Mouse (Mus musculus) brown adipose tissue, adult 24 weeks (tissue): ENCODE measurements around the gene Kansl1l. TPM values are rescaled to one million over a fixed set of nuclear protein-coding genes. Genes with fewer than 3 reads are reported as not detected.

Experiments used
- H3K27ac ChIP-seq: fragments of 200-500 bp; replicated peaks from 2 replicates; pipeline ENCODE4 v1.5.1; 2012; ENCODE audit warnings: low read depth, mild to moderate bottlenecking, low read length
- H3K4me1 ChIP-seq: fragments of 200-500 bp; 2 replicates; pipeline ENCODE4 v1.6.1; 2012; ENCODE audit warnings: low read length, mixed read lengths; ENCODE audit not compliant: control insufficient read depth, insufficient read depth, insufficient read length
- H3K4me3 ChIP-seq: fragments of 200-500 bp; 2 replicates; pipeline ENCODE4 v1.5.1; 2012; ENCODE audit warnings: low read depth, mild to moderate bottlenecking, low read length, moderate library complexity; ENCODE audit not compliant: insufficient read depth
- polyA plus RNA-seq: library from polyadenylated mRNA; stranded (reverse); fragments of >200 nt; gene quantifications from 2 replicates; pipeline ENCODE4 v1.2.4, GENCODE M21; 2012; ENCODE audit not compliant: missing spikeins, insufficient read depth, insufficient read length

Kansl1l gene
- polyA plus RNA-seq, 1 experiment, result 12.4 TPM

GRCm38 (mm10) chr1:66832636-66833165, 15.3 kb upstream of the Kansl1l start:
- Histone ChIP-seq H3K4me3 (no peak overlapping the region), H3K27ac (no peak overlapping the region), H3K4me1 (no peaks in the 10 kb centered on the region)

DNA sequence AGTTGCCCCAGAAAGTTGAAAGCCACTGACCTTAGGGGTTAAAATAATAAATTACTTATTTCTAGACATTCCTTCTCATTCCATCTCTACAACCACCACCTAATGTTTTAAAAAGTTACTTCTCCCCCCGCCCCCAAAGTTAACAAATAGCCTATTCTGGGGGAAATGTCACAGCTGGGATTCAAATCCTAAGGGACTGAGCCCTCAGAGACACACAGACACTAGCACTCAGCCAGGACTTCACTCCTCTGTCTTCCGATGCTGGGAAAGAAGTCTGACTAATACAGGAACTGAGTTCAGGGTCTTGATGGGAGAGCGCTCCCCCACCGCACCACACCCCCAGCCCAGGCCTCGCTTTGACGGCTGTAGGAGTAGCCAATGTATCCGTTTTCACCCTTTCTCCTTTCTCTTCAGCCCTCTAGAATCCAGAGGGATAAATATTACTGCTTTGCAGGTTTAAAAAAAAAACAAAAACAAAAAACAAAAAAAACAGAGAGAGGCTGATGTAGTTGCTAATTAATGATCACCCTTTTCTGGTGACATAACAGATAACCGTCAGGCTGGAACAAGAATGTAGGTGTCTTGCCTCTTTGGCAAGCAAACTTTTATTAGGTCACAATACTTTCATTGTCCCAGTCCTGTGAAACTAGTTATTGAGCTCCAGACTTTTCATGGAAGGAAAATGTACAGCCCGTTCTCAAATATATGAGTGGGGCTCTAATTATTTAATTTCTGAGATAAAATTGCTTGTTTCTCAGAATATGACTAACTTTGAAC, 14.7 kb upstream of the Kansl1l start:
- Histone ChIP-seq H3K4me1 (no peaks in the 10 kb centered on the region), H3K27ac (no peak overlapping the region), H3K4me3 (no peak overlapping the region)

GRCm38 (mm10) chr1:66829400-66830080, 12.2 kb upstream of the Kansl1l start:
- Histone ChIP-seq H3K27ac (no peak overlapping the region), H3K4me3 (no peak overlapping the region), H3K4me1 (no peaks in the 10 kb centered on the region)

- no peak overlapping the region for H3K27ac ChIP-seq
- no peak overlapping the region for H3K4me3 ChIP-seq
- H3K4me1 ChIP-seq, result no peaks in the 10 kb centered on the region
These were observed 4.6 kb upstream of the Kansl1l start for GRCm38 (mm10) chr1:66821966-66822365.

DNA sequence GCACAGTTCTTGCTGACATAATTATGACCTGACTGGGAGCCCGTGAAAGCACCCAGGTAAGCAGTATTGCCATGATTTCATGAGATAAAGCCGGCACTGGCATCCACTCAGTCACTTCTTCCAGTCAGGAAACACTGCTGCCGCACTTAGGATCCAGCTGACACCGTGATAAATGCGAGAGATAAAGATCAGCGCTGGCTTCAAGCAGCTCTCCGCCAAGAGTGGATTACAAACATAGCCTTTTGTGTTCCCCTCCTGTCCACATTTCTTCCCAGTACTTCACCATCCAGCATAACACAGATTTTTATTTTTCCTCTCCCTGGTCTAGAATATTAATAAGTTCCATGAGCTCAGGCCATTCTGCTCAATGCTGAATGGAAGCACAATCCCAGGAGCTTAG, 2.9 kb upstream of the Kansl1l start:
- Histone ChIP-seq H3K27ac (no peak overlapping the region), H3K4me1 (no peaks in the 10 kb centered on the region), H3K4me3 (no peak overlapping the region)

DNA sequence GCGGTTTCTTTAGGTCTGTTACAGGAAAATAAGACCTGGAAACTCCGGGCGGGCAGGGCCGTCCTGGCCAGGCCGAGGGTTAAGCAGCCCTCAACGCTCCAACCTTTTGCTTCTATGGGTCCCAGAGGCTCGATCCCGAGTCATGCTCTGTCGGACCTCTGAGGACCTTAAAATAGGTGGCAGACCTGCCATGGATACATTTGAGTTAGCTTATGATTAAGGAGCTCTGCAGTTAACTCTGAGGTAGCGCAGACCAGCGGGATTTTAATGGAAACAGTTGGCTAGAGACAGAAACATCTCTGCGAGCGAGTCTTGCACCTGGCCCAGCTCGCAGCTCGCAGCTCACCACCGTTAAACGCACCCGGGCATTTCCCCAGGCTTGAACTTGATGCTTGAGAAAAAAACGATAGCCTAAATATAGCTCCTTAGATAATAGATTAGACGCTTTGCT, 528 bp upstream of the Kansl1l start:
- H3K27ac ChIP-seq, result 0 out of 2 replicates have a peak overlapping the region, but pooled peaks have one; percentile 32

DNA sequence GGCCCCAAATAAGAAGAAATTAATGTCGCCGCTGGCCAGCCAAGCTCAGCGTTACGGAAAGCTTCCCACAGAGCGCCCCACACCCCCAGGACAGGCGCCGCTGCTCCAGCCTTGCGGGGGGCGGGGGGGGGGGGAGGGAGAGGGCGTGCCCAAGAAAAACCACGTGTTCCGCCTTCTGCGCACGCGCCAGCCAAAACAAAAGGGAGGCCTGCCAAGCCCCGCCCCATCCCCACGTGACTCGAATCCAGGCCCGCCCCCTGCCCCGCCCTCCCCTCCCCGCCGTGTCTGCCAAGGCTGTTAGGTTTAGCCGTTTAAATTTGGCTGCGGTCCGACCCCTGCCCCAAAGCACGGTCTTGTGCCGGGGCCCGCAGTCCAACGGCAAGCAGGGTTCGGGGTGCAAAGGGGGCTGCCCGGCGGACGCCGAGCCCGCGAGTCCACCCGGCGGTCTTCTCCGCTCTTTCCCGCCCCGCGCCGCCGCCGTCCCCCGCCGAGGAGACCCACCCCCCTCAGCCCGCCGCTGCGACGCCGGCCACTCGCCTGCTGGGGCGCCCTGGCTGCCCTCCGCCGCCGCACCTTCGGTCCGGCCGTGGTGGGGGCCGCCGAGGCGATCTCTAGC, 417 bp downstream of the Kansl1l start:
- H3K27ac ChIP-seq, result peak overlapping the region; percentile 98
- H3K4me3 ChIP-seq, result peak overlapping the region; percentile 92
- H3K4me1 ChIP-seq, result no peaks in the 10 kb centered on the region; the same call in 1 of the 2 replicates

More for the DNA sequence above, 528 bp upstream of the Kansl1l start:
- Histone ChIP-seq H3K4me1 (no peaks in the 10 kb centered on the region; the same call in 1 of the 2 replicates), H3K4me3 (peak overlapping the region; percentile 97)

- no peaks in the 10 kb centered on the region; the same call in 1 of the 2 replicates for H3K4me1 ChIP-seq
- peak overlapping the region; percentile 92 for H3K4me3 ChIP-seq
- peak overlapping the region; percentile 98 for H3K27ac ChIP-seq
These were observed 1.2 kb downstream of the Kansl1l start for GRCm38 (mm10) chr1:66815941-66816777.

DNA sequence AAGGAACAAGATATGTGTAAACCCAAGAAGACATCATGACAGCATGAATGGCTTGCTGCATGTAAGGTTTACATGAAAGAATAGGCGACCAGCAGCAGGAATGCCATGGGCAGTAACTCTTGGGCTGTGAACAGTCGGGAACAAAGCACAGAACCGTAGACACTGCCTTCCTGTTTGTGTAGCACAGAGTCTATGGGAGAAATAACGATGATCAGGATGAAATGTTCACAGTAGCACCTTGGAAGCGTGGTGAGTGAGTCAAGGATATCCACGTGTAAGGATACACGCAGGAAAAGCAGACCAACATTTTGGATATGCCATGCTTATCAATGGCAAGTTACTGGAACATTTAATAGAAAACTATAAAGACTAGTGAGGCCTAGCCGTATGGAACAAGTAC, 2.6 kb downstream of the Kansl1l start:
- peak overlapping the region; percentile 24 for H3K27ac ChIP-seq
- H3K4me3 ChIP-seq, result peak overlapping the region; percentile 9; the same call in 1 of the 2 replicates
- H3K4me1 ChIP-seq, result no peaks in the 10 kb centered on the region; the same call in 1 of the 2 replicates

DNA sequence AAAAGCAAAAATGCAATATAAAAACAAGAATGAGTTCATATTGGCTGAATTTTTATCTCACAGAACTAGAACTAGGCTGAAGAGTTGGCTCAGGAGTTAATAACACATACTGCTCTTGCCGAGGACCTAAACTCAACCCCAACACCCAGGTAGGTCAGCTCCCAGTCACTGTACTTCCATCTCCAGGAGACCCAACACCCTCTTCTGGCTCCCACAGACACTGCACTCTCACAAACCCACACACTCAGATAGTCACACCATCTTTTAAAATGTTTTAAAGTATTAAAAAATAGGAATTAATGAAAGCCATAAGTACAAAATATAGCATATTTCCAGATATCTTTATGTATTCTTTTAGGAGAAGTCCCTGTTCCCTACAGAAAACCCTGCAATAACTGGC, 4.2 kb downstream of the Kansl1l start:
- Histone ChIP-seq H3K4me3 (no peak overlapping the region), H3K27ac (no peak overlapping the region), H3K4me1 (no peaks in the 10 kb centered on the region; the same call in 1 of the 2 replicates)

DNA sequence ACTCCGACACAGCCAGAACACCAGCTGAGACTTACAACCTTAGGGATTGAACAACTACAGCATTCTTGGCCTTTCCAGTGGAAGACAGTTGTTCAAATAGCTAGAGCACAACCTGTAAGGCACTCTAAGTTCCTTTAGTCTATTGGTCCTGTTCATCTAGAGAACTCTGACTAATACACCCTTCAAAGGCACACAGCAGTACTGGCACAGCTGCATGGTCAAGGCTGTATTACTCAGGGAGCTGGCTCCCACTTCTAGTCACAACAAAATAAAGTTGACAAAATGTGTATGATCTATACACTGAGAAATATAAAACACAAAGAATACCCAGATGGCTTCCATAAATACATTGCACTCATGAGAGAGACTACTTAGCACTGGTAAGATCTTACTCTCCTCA, 10.5 kb downstream of the Kansl1l start:
- no peak overlapping the region for H3K4me3 ChIP-seq
- no peak overlapping the region for H3K27ac ChIP-seq
- no peaks in the 10 kb centered on the region for H3K4me1 ChIP-seq

GRCm38 (mm10) chr1:66805408-66805807, 12.0 kb downstream of the Kansl1l start:
- Histone ChIP-seq H3K4me3 (no peak overlapping the region), H3K27ac (no peak overlapping the region), H3K4me1 (no peaks in the 10 kb centered on the region)

- Histone ChIP-seq H3K4me3 (no peak overlapping the region), H3K27ac (no peak overlapping the region), H3K4me1 (no peaks in the 10 kb centered on the region)
These were observed 12.7 kb downstream of the Kansl1l start for GRCm38 (mm10) chr1:66804710-66805109.

DNA sequence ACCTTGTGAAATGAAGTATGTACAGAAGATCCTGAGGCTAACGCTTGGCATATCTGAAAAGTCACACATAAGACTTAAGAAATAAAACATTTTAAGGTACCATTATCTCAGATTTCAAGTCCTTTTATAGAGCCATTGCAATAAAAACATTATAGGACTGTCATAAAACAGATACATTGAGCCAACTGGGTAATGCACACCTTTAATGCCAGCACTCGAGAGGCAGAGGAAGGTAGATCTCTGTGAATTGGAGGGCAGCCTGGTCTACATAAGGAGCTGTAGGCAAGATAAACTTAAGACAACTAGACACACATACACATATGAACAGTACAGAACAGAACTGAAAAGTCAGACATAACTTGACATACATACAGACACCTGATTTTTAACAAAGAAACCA, 19.4 kb downstream of the Kansl1l start:
- H3K4me1 ChIP-seq, result no peaks in the 10 kb centered on the region
- no peak overlapping the region for H3K4me3 ChIP-seq
- H3K27ac ChIP-seq, result no peak overlapping the region
